Mouse (Mus musculus) cerebellum, adult 18-20 months (tissue): ENCODE results near the gene Pnpla1.
"Not testable (repeated sequence)": the region's sequence is repeated elsewhere in the genome, so short reads cannot be mapped to it uniquely, and the experiment has no call there.

Source experiments
- DNase-seq, 2 experiments: peaks; one replicate each; pipeline ENCODE4 v3.0.0; 2021

The Pnpla1 gene

DNA sequence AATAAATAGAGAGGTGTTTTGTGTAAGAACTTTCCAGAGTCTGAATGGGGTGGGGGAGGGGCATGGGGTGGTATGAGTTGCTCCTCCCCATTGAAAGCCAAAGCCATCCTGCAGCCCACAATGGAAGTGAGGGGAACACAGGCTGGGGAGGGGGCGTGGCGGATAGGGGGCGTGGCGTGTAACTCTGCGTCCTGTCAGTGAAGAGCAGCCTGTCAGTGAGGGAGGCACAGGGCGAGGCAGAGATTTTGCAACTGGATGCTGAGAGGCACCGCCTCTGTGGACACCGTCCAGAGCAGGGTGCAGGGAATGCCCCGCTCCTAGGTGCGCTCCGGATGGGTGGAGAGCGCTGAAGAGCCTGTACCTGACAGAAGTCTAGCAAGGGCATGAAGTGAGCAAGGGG is at the start of gene Pnpla1:
Gene Pnpla1 (plus strand): TSS at position 207 of the 400 bp plus-strand sequence.
- no peak for DNase-seq

- no peak for DNase-seq
Measured at GRCm38 (mm10) chr17:28808714-28809113, 49.5 kb upstream of the Pnpla1 start.

- no peak for DNase-seq
Measured at GRCm38 (mm10) chr17:28809175-28809831, 48.9 kb upstream of the Pnpla1 start.

- no peak for DNase-seq
Measured at GRCm38 (mm10) chr17:28812345-28812744, 45.9 kb upstream of the Pnpla1 start.

- DNase-seq: no peak
Measured at GRCm38 (mm10) chr17:28814529-28815097, 43.6 kb upstream of the Pnpla1 start.

- no peak for DNase-seq
Measured at GRCm38 (mm10) chr17:28815384-28816004, 42.7 kb upstream of the Pnpla1 start.

DNA sequence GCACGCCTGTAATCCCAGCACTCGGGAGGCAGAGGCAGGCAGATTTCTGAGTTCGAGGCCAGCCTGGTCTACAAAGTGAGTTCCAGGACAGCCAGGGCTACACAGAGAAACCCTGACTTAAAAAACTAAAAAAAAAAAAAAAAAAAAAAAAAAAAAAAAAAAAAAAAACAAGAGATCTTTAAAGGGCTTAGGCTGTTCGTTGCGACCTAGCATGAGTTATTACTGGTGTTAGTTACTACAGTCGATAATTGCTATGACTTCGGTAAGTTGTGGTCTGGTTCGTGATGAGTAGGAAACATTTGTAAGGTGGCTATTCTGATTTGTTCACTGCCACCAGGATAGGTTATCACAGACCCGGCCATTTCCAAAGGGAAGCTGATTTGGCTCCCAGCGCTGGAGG is 41.9 kb upstream of the Pnpla1 start:
- not testable (repeated sequence) for DNase-seq

GRCm38 (mm10) chr17:28816875-28817811 is 41.1 kb upstream of the Pnpla1 start:
- no peak for DNase-seq

DNA sequence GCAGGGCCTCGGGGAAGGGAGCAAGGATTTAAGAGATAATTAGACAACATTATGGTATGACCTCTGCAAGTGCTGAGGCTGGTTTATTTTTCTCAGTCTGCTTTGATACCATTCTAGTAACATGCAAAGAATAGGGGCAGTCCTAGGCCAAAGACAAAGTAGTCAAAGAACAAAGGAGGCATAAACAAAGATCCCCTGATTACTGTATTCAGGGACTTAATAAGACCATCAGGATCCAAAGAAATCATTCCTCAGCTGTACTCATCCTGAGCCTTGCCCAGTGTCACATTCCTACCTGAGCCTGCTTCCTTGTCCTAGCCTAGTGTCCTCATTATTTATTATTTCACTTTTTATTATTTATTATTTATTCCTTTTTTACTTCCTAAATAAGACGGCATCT is 38.0 kb upstream of the Pnpla1 start:
- no peak for DNase-seq

GRCm38 (mm10) chr17:28823004-28823745 is 35.0 kb upstream of the Pnpla1 start:
- peak; percentile 82 to 92 for DNase-seq

DNA sequence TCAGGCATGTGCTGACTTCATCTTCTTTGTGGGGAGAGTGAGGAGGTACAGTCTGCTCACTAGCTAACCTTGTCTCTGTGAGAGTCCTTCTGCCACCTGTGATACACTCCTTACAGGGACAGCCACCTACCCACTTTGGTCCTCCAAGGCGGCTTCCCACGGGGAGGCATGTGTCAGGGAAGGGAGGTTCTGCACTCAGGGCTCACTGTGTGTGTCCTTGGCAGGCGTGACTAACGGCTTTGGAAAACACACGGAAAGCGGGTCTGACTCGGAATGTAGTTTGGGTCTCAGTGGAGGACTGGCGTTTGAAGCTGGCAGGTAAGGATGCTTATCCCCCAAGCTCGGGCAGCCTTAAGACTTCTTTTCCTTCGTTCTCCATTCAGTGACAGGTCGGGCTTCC is 34.5 kb upstream of the Pnpla1 start:
- DNase-seq: peak in 1 of 2 experiments; percentile 23

GRCm38 (mm10) chr17:28824896-28825295 is 33.3 kb upstream of the Pnpla1 start:
- no peak for DNase-seq

DNA sequence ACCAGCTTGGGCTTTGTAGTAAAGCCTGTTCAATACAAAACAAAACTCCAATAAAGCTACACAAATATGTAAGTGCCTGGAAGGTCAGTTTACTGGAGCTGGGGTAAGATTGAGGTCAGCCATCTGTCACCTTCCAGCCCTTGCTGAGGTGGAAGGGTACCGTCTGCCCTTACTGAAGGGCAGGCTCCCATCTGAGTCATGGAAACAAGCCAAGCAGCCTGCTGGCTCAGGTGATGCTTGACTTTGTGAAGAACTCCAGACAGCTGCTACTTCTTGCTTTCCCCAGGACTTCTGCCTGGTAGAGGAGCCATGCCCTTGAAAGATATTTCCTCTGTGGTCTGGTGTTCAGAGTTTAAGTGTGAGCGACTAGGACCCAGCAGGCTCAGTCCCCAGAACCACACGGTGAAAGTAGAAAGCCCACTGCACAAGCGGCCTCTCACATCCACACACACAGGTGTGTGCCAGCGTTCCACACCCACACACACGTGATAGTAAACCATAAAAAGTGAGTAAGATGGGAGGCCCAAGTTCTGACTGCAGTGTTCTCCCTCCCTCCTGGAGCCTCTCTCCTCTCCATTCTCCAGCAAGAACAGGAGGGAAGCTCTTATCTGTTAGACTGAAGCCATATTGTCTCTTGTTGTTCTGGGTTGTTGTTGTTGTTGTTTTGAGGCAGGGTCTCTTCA is 32.7 kb upstream of the Pnpla1 start:
- DNase-seq: no peak

- DNase-seq: no peak
Measured at GRCm38 (mm10) chr17:28827665-28828231, 30.5 kb upstream of the Pnpla1 start.

- no peak for DNase-seq
Measured at GRCm38 (mm10) chr17:28829120-28829519, 29.1 kb upstream of the Pnpla1 start.

GRCm38 (mm10) chr17:28831065-28831464 is 27.1 kb upstream of the Pnpla1 start:
- DNase-seq: no peak

DNA sequence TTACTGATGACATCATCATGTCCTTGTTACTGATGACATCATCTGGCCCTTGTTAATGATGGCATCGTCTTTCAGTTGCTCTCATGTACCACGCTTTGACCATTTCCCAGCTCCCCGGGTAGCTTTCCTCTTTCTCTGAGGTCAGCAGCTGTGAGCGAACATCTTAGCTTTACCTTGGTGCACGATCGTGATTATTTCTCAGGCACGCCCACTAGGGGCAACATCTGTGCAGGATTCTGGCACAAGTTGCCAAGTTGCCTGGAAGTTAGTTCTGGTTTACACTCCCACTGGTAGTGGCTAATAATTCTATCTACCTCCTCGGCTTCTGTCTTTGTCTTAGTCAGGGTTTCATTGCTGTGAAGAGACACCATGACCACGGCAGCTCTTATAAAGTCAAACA is 26.2 kb upstream of the Pnpla1 start:
- DNase-seq: no peak

- no peak for DNase-seq
Measured at GRCm38 (mm10) chr17:28832875-28833274, 25.3 kb upstream of the Pnpla1 start.

- no peak for DNase-seq
Measured at GRCm38 (mm10) chr17:28834676-28835075, 23.5 kb upstream of the Pnpla1 start.

DNA sequence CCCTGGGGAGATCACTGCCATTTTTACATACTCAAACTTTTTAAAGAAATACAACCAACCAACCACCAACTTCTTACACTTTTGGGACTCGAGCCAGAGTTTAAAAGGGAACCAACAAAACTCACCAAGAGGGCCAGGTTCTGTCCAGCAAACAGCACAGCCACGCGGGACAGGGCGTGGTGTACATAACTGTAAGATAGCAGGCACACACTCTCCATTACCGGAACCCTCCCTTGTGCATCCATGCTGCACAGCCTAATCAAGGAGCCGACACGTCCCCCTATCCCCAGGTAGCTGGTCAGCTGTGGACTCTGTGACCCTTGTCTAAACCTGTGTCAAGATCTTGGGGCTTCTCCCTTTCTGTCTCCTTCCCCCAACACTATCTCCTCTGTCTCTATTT is 20.4 kb upstream of the Pnpla1 start:
- no peak for DNase-seq

DNA sequence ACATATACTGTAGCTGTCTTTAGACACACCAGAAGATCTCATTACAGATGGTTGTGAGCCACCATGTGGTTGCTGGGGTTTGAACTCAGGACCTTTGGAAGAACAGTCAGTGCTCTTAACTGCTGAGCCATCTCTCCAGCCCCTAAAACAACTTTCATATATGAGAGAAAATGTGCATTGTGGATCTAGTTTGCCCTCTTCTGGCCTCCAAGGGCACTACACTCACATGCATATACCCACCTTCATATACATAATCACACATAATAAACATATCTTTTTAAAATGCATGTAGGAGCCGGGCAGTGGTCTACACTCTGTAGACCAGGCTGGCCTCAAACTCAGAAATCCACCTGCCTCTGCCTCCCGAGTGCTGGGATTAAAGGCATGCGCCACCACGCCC is 16.3 kb upstream of the Pnpla1 start:
- not testable (repeated sequence) for DNase-seq

- no peak for DNase-seq
Measured at GRCm38 (mm10) chr17:28843665-28844064, 14.5 kb upstream of the Pnpla1 start.
